Mouse (Mus musculus): ENCODE results near the gene Cyth1. TPM values are rescaled to one million over a fixed set of nuclear protein-coding genes. Genes with fewer than 3 reads are reported as not detected.

Gene Cyth1
- total and polyA plus RNA-seq, 3 experiments, result 13.2 to 13.6 TPM; not detected in 1

- TF ChIP-seq ZMIZ1 (IDR thresholded peaks at IDR 0.05; ENCODE audit: low read depth, low read length) (no peak), MEF2A (IDR thresholded peaks at IDR 0.05; ENCODE audit: extremely low read depth, insufficient replicate concordance, low read depth, low read length, poor library complexity, severe bottlenecking) (no peak), TAL1 (IDR thresholded peaks at IDR 0.05; ENCODE audit: low read length) (no peak), SMC3 (IDR thresholded peaks at IDR 0.05; ENCODE audit: low read depth, low read length) (no peak), ZNF384 (IDR thresholded peaks at IDR 0.05; ENCODE audit: low read depth, low read length) (no peak)
- no peaks in the 10 kb centered on the region for H3K9me3 ChIP-seq (replicated peaks; ENCODE audit: insufficient read depth, low read length)
- no peak overlapping the region for H3K9ac ChIP-seq (ENCODE audit: control insufficient read depth, low read depth, low read length, poor library complexity, severe bottlenecking)
- no peaks in the 10 kb centered on the region for H3K79me2 ChIP-seq (ENCODE audit: control insufficient read depth, insufficient read depth, low read length, poor library complexity)
- no peak for DNase-seq (ENCODE audit: low read depth, low spot score)
- H3K4me1 ChIP-seq (ENCODE audit: control insufficient read depth in 1 of 2, insufficient read depth in 2 of 2, low read length in 2 of 2), result no peaks in the 10 kb centered on the region
- H3K27me3 ChIP-seq (ENCODE audit: control insufficient read depth in 1 of 2, insufficient read depth in 2 of 2, low read length in 2 of 2), result no peaks in the 10 kb centered on the region
- no peak overlapping the region for H3K4me3 ChIP-seq (ENCODE audit: control insufficient read depth in 1 of 2, insufficient read depth in 1 of 2, low read depth in 2 of 2, low read length in 2 of 2)
- H3K27ac ChIP-seq (ENCODE audit: control insufficient read depth, low read depth, low read length), result no peak overlapping the region
- no peaks in the 10 kb centered on the region for H3K36me3 ChIP-seq (ENCODE audit: control insufficient read depth in 1 of 2, insufficient read depth in 2 of 2, low read length in 2 of 2)
These were observed 105.7 kb downstream of the Cyth1 start for GRCm38 (mm10) chr11:118142547-118143165.

GRCm38 (mm10) chr11:118140771-118141565 lies 107.4 kb downstream of the Cyth1 start:
- Histone ChIP-seq H3K27ac (ENCODE audit: control insufficient read depth, low read depth, low read length) (no peak overlapping the region), H3K9me3 (replicated peaks; ENCODE audit: insufficient read depth, low read length) (no peaks in the 10 kb centered on the region), H3K36me3 (ENCODE audit: control insufficient read depth in 1 of 2, insufficient read depth in 2 of 2, low read length in 2 of 2) (no peaks in the 10 kb centered on the region), H3K27me3 (ENCODE audit: control insufficient read depth in 1 of 2, insufficient read depth in 2 of 2, low read length in 2 of 2) (no peaks in the 10 kb centered on the region), H3K9ac (ENCODE audit: control insufficient read depth, low read depth, low read length, poor library complexity, severe bottlenecking) (no peak overlapping the region), H3K79me2 (ENCODE audit: control insufficient read depth, insufficient read depth, low read length, poor library complexity) (no peaks in the 10 kb centered on the region), H3K4me1 (ENCODE audit: control insufficient read depth in 1 of 2, insufficient read depth in 2 of 2, low read length in 2 of 2) (no peaks in the 10 kb centered on the region), H3K4me3 (ENCODE audit: control insufficient read depth in 1 of 2, insufficient read depth in 1 of 2, low read depth in 2 of 2, low read length in 2 of 2) (no peak overlapping the region)
- TF ChIP-seq ZC3H11A (IDR thresholded peaks at IDR 0.05; ENCODE audit: low read depth, low read length) (no peak), CHD1 (IDR thresholded peaks at IDR 0.05; ENCODE audit: low read depth, low read length) (no peak), JUND (IDR thresholded peaks at IDR 0.05; ENCODE audit: low read depth, low read length) (no peak), RCOR1 (IDR thresholded peaks at IDR 0.05; ENCODE audit: low read depth, low read length) (no peak), GATA1 (IDR thresholded peaks at IDR 0.05; ENCODE audit: low read depth, low read length) (no peak), USF2 (IDR thresholded peaks at IDR 0.05; ENCODE audit: borderline replicate concordance in 1 of 2, insufficient read depth in 1 of 2, low read depth in 1 of 2, low read length in 2 of 2) (no peak), CTCF (IDR thresholded peaks at IDR 0.05 in 2 of 3, conservative IDR thresholded peaks at IDR 0.05 in 1 of 3; ENCODE audit: control insufficient read depth in 1 of 3, insufficient read depth in 1 of 3, low read depth in 2 of 3, low read length in 3 of 3, poor library complexity in 1 of 3, severe bottlenecking in 1 of 3) (no peak), HCFC1 (IDR thresholded peaks at IDR 0.05; ENCODE audit: low read depth, low read length) (no peak), UBTF (IDR thresholded peaks at IDR 0.05; ENCODE audit: borderline replicate concordance, insufficient read depth, low read depth, low read length) (no peak), RAD21 (IDR thresholded peaks at IDR 0.05; ENCODE audit: low read depth, low read length) (no peak), ZKSCAN1 (IDR thresholded peaks at IDR 0.05; ENCODE audit: low read depth, low read length) (no peak), CHD2 (IDR thresholded peaks at IDR 0.05; ENCODE audit: low read length) (no peak), MAFK (IDR thresholded peaks at IDR 0.05; ENCODE audit: borderline replicate concordance, low read depth, low read length) (no peak)
- no peak for DNase-seq (ENCODE audit: low read depth, low spot score)

Measured in MEL (cell line).